Mouse (Mus musculus) cortical plate, adult 2 months (tissue): ENCODE measurements around the gene Ntmt1.

ENCODE experiments used
- CTCF ChIP-seq: fragments of 200-500 bp; IDR thresholded peaks from 2 replicates; pipeline ENCODE4 v1.5.1; 2011; ENCODE audit warnings: mild to moderate bottlenecking, control low read depth, low read length; ENCODE audit not compliant: insufficient read depth; ENCODE audit errors: extremely low read depth
- POLR2A ChIP-seq: fragments of 200-500 bp; IDR thresholded peaks from 2 replicates; pipeline ENCODE4 v1.6.1; 2011; ENCODE audit warnings: mild to moderate bottlenecking, low read length, control low read depth; ENCODE audit not compliant: insufficient read depth; ENCODE audit errors: extremely low read depth

- no peak for TF ChIP-seq CTCF
- no peak for TF ChIP-seq POLR2A
These were observed 55.9 kb downstream of the Ntmt1 start for GRCm38 (mm10) chr2:30863574-30863973.
